Mouse (Mus musculus): ENCODE data around the gene Vmn1r227.

DNA sequence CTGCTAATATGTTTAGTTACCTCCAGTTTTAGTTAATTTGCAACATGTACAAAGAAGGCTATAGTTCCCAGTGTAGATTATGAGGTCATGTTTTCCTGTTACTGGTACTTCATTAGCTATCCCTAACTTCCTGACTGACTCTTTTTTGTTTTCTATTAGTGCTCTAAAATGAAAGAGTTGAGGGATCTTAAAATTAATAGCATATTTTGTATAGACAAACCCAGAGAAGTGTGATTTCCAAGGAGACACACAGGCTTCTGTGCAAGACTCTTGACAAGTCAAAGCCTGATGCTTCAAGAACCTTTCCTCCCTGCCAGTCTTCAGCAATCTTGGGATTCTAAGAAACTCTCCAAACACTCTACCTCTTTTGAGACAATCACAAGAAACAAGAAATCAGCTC is 47.1 kb upstream of the Vmn1r227 start, which contains the start of gene Vmn1r226:
- TF ChIP-seq MAX (IDR thresholded peaks at IDR 0.05; ENCODE audit: low read depth) (no peak), POLR2A (IDR thresholded peaks at IDR 0.05; ENCODE audit: insufficient read length, low read depth) (no peak), E2F4 (IDR thresholded peaks at IDR 0.05; ENCODE audit: insufficient read depth) (no peak)
